Mouse (Mus musculus) CH12.LX (cell line): ENCODE results near the gene Psd. TPM values are rescaled to one million over a fixed set of nuclear protein-coding genes. Genes with fewer than 3 reads are reported as not detected.

Experiments used
- DNase-seq: peaks from one replicate; pipeline ENCODE4 v3.0.0-alpha.2; 2013; ENCODE audit errors: extremely low read depth
- H3K27ac ChIP-seq: 2 replicates; pipeline ENCODE4 v1.5.1; 2012; ENCODE audit warnings: low read depth, mild to moderate bottlenecking, control low read depth, moderate library complexity; ENCODE audit not compliant: insufficient read depth
- H3K27me3 ChIP-seq: replicated peaks from 2 replicates; pipeline ENCODE3; 2012; ENCODE audit warnings: inconsistent platforms
- H3K36me3 ChIP-seq, 2 experiments: replicated peaks in 1 of 2; 2 replicates each; pipeline versions ENCODE3 to v1.6.1; 2012; ENCODE audit warnings: inconsistent platforms in 1 of 2, low read length in 1 of 2, mild to moderate bottlenecking in 1 of 2, mixed read lengths in 1 of 2, moderate library complexity in 1 of 2; ENCODE audit not compliant: control insufficient read depth in 1 of 2, insufficient read depth in 1 of 2
- H3K4me1 ChIP-seq, 2 experiments: 2 replicates each; pipeline ENCODE4 v1.6.1; 2012; ENCODE audit warnings: inconsistent platforms in 1 of 2, moderate library complexity in 1 of 2; ENCODE audit not compliant: insufficient read depth in 2 of 2, control insufficient read depth in 1 of 2
- H3K4me2 ChIP-seq: 2 replicates; pipeline ENCODE4 v1.6.1; 2012; ENCODE audit warnings: low read depth, mild to moderate bottlenecking, control low read depth; ENCODE audit not compliant: poor library complexity, insufficient read depth, severe bottlenecking
- H3K4me3 ChIP-seq, 3 experiments: fragments of 150-350 bp in 1 of 3; sonication (generic) in 1 of 3; replicated peaks in 1 of 3; 2 replicates each; pipeline versions ENCODE3 to v1.5.1; 2011 to 2012; ENCODE audit warnings: low read depth in 2 of 3, low read length in 2 of 3, mild to moderate bottlenecking in 2 of 3, moderate library complexity in 2 of 3, control low read depth in 1 of 3, improper control_type of control experiment in 1 of 3, inconsistent platforms in 1 of 3, mixed read lengths in 1 of 3; ENCODE audit not compliant: poor library complexity in 1 of 3
- H3K79me2 ChIP-seq: replicated peaks from 2 replicates; pipeline ENCODE4 v1.6.1; 2012; ENCODE audit warnings: mild to moderate bottlenecking, moderate library complexity; ENCODE audit not compliant: control insufficient read depth, poor library complexity, insufficient read depth, severe bottlenecking; ENCODE audit errors: extremely low read depth
- H3K9ac ChIP-seq: 2 replicates; pipeline ENCODE4 v1.6.1; 2012; ENCODE audit warnings: low read depth, mild to moderate bottlenecking, control low read depth, moderate library complexity; ENCODE audit not compliant: insufficient read depth
- H3K9me3 ChIP-seq: replicated peaks from 2 replicates; pipeline ENCODE3; 2012; ENCODE audit warnings: low read length, inconsistent platforms, mixed read lengths
- CHD2 ChIP-seq: IDR thresholded peaks from 2 replicates; pipeline ENCODE4 v1.6.1; 2011; ENCODE audit warnings: low read length, improper control_type of control experiment
- E2F4 ChIP-seq: IDR thresholded peaks from 2 replicates; pipeline ENCODE4 v1.6.1; 2011; ENCODE audit warnings: low read depth, low read length, improper control_type of control experiment; ENCODE audit not compliant: insufficient replicate concordance
- EP300 ChIP-seq: IDR thresholded peaks from 2 replicates; pipeline ENCODE4 v1.6.1; 2011; ENCODE audit warnings: low read length, improper control_type of control experiment
- ETS1 ChIP-seq: conservative IDR thresholded peaks from 2 replicates; pipeline ENCODE4 v1.6.1; 2012; ENCODE audit warnings: low read depth, mild to moderate bottlenecking, inconsistent platforms, low read length, improper control_type of control experiment, moderate library complexity
- JUND ChIP-seq: conservative IDR thresholded peaks from 2 replicates; pipeline ENCODE4 v1.6.1; 2011; ENCODE audit warnings: low read depth, low read length, improper control_type of control experiment
- MAFK ChIP-seq: IDR thresholded peaks from 2 replicates; pipeline ENCODE4 v1.6.1; 2011; ENCODE audit warnings: low read length, improper control_type of control experiment; ENCODE audit not compliant: insufficient replicate concordance
- MAZ ChIP-seq: IDR thresholded peaks from 2 replicates; pipeline ENCODE4 v1.6.1; 2012; ENCODE audit warnings: low read depth, mild to moderate bottlenecking, inconsistent platforms, low read length, improper control_type of control experiment, moderate library complexity
- MEF2A ChIP-seq: IDR thresholded peaks from 2 replicates; pipeline ENCODE4 v1.6.1; 2014; ENCODE audit warnings: low read depth, mild to moderate bottlenecking, inconsistent platforms, low read length, improper control_type of control experiment, borderline replicate concordance
- MXI1 ChIP-seq: IDR thresholded peaks from 2 replicates; pipeline ENCODE4 v1.6.1; 2011; ENCODE audit warnings: mild to moderate bottlenecking, low read depth, low read length, improper control_type of control experiment
- NRF1 ChIP-seq: IDR thresholded peaks from 2 replicates; pipeline ENCODE4 v1.6.1; 2014; ENCODE audit warnings: low read depth, mild to moderate bottlenecking, inconsistent platforms, low read length, improper control_type of control experiment, moderate library complexity
- PAX5 ChIP-seq: IDR thresholded peaks from 2 replicates; pipeline ENCODE4 v1.6.1; 2012; ENCODE audit warnings: low read length, inconsistent platforms, mixed read lengths
- POLR2A ChIP-seq: IDR thresholded peaks from 2 replicates; pipeline ENCODE4 v1.6.1; 2011; ENCODE audit warnings: low read depth, mild to moderate bottlenecking, improper control_type of control experiment, low read length
- POLR2AphosphoS2 ChIP-seq: IDR thresholded peaks from 2 replicates; pipeline ENCODE4 v1.6.1; 2011; ENCODE audit warnings: low read depth, low read length, improper control_type of control experiment
- RAD21 ChIP-seq: IDR thresholded peaks from 2 replicates; pipeline ENCODE4 v1.6.1; 2011; ENCODE audit warnings: low read depth, mild to moderate bottlenecking, low read length, improper control_type of control experiment, moderate library complexity
- RCOR1 ChIP-seq: conservative IDR thresholded peaks from 2 replicates; pipeline ENCODE4 v1.6.1; 2012; ENCODE audit warnings: low read depth, mild to moderate bottlenecking, inconsistent platforms, low read length, improper control_type of control experiment
- SIN3A ChIP-seq: IDR thresholded peaks from 2 replicates; pipeline ENCODE4 v1.6.1; 2012; ENCODE audit warnings: low read length, improper control_type of control experiment, inconsistent platforms
- TCF12 ChIP-seq: IDR thresholded peaks from 2 replicates; pipeline ENCODE4 v1.6.1; 2014; ENCODE audit warnings: low read depth, mild to moderate bottlenecking, inconsistent platforms, low read length, improper control_type of control experiment
- UBTF ChIP-seq: IDR thresholded peaks from 2 replicates; pipeline ENCODE4 v1.6.1; 2012; ENCODE audit warnings: low read depth, mild to moderate bottlenecking, inconsistent platforms, low read length, improper control_type of control experiment, moderate library complexity
- USF2 ChIP-seq: conservative IDR thresholded peaks from 2 replicates; pipeline ENCODE4 v1.6.1; 2011; ENCODE audit warnings: low read depth, low read length, improper control_type of control experiment
- ZKSCAN1 ChIP-seq: IDR thresholded peaks from 2 replicates; pipeline ENCODE4 v1.6.1; 2012; ENCODE audit warnings: low read depth, inconsistent platforms, low read length, improper control_type of control experiment, borderline replicate concordance
- ZMIZ1 ChIP-seq: IDR thresholded peaks from 2 replicates; pipeline ENCODE4 v1.6.1; 2012; ENCODE audit warnings: low read depth, mild to moderate bottlenecking, inconsistent platforms, low read length, improper control_type of control experiment
- dilution Hi-C: fragments of 300-500 bp; cut with MboI; formaldehyde crosslinking; loops from 2 replicates; pipeline ENCODE4 v1.14.3; 2020; ENCODE audit warnings: low sequenced_read_pairs; ENCODE audit not compliant: extremely low pct_unique_long_range_greater_than_20kb, extremely low pct_ligation_motif_present
- in situ Hi-C: fragments of 300-500 bp; cut with MboI; formaldehyde crosslinking; loops from 3 replicates; pipeline ENCODE4 v1.14.3; 2019; ENCODE audit warnings: low sequenced_read_pairs, low pct_ligation_motif_present, low pct_unique_long_range_greater_than_20kb, mixed read lengths
- polyA plus RNA-seq: library from polyadenylated mRNA; unstranded; fragments of >175 nt; gene quantifications from 2 replicates; pipeline ENCODE4 v1.2.1, GENCODE M21; 2012; ENCODE audit warnings: low read depth; ENCODE audit not compliant: insufficient read length
- total RNA-seq, 2 experiments: library from RNA; depleted of rRNA; stranded (reverse); fragments of 300-350 nt in 1 of 2; fragments of >200 nt in 1 of 2; gene quantifications; 2 replicates each; pipeline ENCODE4 v1.2.3; 2012 to 2014

Psd gene
- total and polyA plus RNA-seq, 3 experiments: 0.70 to 20.1 (median 2.2) TPM

DNA sequence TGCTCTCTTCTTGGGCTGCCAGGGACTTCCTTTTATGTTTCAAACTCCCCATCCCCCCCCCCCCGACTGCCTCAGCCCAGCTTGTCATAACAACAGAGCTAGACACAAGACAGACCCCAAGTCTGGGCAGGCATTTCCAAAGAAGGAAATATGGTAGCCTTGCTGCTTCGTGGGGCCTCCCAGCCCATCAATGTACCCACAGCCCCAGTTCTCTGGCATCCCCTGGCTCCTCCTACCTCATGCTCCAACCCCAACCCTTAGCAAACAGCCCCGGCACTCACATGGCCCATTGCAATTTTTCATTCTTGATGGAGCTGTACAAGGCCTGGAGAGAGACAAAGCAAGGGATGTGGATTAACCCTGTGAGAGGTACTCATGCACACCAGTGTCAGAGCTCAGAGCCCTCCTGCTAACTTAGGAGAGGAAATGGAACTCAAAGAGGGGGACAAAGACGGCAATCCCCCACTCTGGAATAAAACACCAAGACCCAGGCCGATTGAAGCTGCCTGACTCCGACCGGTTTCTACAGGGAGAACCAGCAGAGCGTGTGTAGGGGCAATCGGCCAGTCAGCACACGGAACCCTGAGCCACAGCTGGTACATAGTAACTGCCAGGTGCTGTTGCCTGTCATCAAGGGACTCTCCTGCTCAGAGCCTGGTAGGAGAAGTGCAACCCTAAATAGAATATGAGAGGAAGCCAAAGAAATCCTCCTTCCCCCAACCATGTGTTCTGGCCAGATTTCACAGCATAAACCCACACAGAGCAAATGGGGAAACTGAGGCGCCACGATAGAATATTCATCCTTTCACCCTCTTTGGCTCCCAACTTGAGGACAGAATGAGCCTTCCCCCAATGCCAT is 11.0 kb downstream of the Psd start:
- peak; percentile 63 for TF ChIP-seq ETS1
- TF ChIP-seq MAZ: no peak
- TF ChIP-seq MEF2A: peak; percentile 69
- no peak for TF ChIP-seq MAFK
- TF ChIP-seq ZKSCAN1: no peak
- 0 out of 2 replicates have a peak, but pooled peaks have one; percentile 35 for TF ChIP-seq TCF12
- TF ChIP-seq MXI1: peak; percentile 38; the same call in 1 of the 2 replicates
- TF ChIP-seq EP300: 0 out of 2 replicates have a peak, but pooled peaks have one; percentile 17
- TF ChIP-seq SIN3A: 0 out of 2 replicates have a peak, but pooled peaks have one; percentile 32
- Histone ChIP-seq H3K9ac (no peak overlapping the region), H3K9me3 (peaks cover 8% of the 10 kb centered on the region), H3K4me2 (no peak overlapping the region), H3K36me3 (peaks cover 35 to 59% of the 10 kb centered on the region in 2 experiments), H3K27me3 (no peaks in the 10 kb centered on the region), H3K79me2 (no peaks in the 10 kb centered on the region), H3K4me3 (no peak overlapping the region), H3K4me1 (peaks cover 0 to 66% of the 10 kb centered on the region in 2 experiments; a peak in 2 of 4 replicates), H3K27ac (no peak overlapping the region)
- in situ Hi-C loops (no loop called here), dilution Hi-C loops (no loop called here)
- DNase-seq: peak; percentile 61

DNA sequence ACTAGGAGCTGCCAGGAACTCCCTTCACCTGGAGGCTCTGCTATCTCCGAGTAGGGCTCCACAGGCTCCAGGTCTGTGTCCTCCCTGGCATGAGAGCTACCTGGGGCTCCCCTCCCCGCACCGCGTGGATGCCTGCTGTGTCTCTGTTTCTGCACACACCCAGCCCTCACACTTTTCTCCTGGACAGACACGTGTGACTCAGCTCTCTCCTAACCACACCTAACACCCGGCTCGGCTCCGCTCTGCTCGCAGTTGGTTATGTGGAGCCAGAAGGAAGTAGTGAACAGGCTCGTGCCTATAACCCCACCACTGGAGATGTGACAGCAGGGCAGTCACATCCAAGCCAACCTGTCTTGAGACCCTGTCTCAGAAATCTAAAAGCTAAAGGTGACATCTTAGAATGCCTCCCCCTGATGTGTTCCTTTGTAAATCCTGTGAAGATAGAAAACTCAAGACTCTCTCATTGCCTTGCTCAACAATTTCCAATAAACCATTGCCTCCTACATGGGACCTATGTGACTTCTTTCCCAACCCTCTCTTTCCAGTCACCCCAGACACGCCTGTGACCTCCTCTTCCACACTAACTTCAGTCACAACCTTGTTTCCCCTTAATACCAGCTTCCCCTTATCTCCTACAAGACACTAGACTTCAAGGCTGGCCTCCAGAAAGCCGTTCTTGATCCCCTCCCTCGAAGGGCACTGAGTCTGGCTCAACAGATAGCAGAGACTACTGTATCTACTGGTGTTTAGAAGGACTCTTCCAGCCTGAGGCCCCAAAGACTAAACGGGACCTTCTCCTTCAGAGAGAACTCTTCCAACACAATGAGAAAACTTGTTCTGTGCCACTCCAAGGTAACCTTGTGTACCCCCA is 11.8 kb downstream of the Psd start:
- Histone ChIP-seq H3K9me3 (peaks cover 8% of the 10 kb centered on the region), H3K4me3 (no peak overlapping the region), H3K36me3 (peaks cover 44 to 68% of the 10 kb centered on the region in 2 experiments), H3K79me2 (no peaks in the 10 kb centered on the region), H3K27me3 (no peaks in the 10 kb centered on the region), H3K4me1 (peaks cover 0 to 58% of the 10 kb centered on the region in 2 experiments; a peak in 2 of 4 replicates), H3K9ac (no peak overlapping the region), H3K4me2 (no peak overlapping the region), H3K27ac (no peak overlapping the region)
- dilution Hi-C loops (no loop called here), in situ Hi-C loops (no loop called here)
- DNase-seq: no peak
- no peak for TF ChIP-seq EP300
- no peak for TF ChIP-seq MAZ
- TF ChIP-seq USF2: no peak
- TF ChIP-seq RAD21: no peak
- no peak for TF ChIP-seq CHD2
- no peak for TF ChIP-seq PAX5
- no peak for TF ChIP-seq NRF1
- TF ChIP-seq POLR2AphosphoS2: no peak
- TF ChIP-seq POLR2A: no peak
- TF ChIP-seq MAFK: no peak
- no peak for TF ChIP-seq UBTF
- no peak for TF ChIP-seq ZMIZ1
- no peak for TF ChIP-seq JUND
- TF ChIP-seq RCOR1: no peak
- TF ChIP-seq E2F4: no peak
